Mouse (Mus musculus) CD8-positive naive resting alpha-beta T cell, adult 2 months (primary cell): ENCODE measurements around the gene Mymk.

ENCODE experiments used
- DNase-seq, 2 experiments: peaks; one replicate each; pipeline ENCODE4 v3.0.0; 2022; ENCODE audit warnings: low read depth in 2 of 2, low spot score in 2 of 2

The Mymk gene

GRCm38 (mm10) chr2:27071978-27072377 lies at the start of gene Mymk:
Gene Mymk (minus strand): TSS chr2:27072179.
- DNase-seq, result no peak

DNA sequence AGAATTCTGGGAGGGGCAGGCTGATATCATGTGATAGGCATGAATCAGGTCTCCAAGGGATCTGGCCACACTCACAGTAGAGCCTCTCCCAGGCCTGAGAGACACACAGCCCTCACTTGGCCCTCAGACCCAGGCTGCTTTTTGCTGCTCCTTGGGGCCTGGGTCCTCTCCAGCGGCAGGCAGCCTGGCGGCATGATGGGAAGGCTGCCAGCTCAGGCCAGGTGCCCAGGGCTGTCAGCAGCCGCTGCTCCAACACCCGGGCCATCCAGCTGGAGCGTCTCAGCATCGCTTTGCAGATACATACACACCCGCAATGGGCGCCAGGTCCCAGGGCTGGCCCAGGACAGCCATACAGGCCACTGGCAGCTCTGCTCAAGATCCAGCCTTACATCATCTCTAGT lies 48.3 kb upstream of the Mymk start:
- DNase-seq, result no peak

GRCm38 (mm10) chr2:27119766-27120165 lies 47.8 kb upstream of the Mymk start:
- DNase-seq, result no peak

DNA sequence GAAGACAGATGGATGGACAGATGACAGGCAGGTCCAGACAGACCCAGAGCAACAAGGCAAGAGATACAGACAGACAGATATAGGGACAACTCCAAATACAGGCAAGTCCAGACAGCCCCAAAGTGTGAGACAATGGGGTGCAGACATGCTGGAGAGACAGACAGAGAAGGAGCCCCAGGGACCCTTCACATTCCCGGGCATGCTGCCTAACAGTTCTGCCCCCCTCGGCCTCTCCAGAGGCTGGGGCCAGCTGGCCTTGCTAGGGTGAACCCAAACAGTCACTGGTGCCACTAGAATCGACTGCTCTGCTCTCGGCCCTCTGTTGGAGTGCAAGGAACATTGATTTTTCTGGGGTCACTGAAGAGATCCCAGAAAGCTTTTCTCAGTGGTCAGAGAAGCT lies 46.5 kb upstream of the Mymk start:
- DNase-seq, result no peak

GRCm38 (mm10) chr2:27114169-27114568 lies 42.2 kb upstream of the Mymk start:
- DNase-seq, result no peak

DNA sequence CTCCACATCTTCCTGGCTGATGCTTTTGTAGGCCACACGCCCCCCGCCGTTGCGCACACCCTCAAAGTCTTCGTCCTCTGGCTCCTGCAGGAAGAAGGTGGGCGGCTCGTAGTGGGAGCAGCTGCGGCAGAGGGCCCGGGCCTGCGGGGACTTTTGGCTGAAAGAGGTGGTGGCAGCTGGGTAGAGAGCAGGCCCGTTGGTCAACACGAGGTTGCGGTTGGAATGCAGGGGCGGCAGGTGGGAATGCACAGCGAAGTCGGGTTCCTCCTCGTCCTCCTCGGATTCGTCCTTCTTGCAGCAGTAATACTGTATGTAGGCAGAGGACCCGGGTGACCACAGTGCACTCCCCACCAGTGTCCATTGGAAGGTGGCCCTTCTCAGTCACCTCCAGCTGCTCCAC lies 40.6 kb upstream of the Mymk start:
- DNase-seq, result no peak

DNA sequence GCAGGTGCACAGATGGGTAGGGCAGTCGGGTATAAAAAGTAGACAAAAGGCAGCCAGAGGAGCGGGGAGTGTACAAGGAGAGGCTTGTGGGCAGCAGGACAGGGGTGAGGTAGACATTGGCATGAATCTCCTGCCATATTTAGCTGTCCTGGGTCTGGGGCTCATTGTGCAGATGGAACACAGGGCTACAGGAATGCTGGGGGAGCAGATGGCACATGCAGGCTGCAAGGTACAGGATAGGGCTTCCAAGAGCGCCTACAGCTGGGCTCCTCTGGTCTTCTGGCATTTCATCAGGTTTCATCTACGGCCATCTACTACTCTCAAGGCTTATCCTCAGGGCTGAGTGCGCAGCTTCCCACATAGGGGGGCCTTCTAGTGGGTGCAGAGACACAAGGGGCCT lies 37.1 kb upstream of the Mymk start:
- no peak for DNase-seq

GRCm38 (mm10) chr2:27108144-27108543 lies 36.2 kb upstream of the Mymk start:
- DNase-seq, result no peak

DNA sequence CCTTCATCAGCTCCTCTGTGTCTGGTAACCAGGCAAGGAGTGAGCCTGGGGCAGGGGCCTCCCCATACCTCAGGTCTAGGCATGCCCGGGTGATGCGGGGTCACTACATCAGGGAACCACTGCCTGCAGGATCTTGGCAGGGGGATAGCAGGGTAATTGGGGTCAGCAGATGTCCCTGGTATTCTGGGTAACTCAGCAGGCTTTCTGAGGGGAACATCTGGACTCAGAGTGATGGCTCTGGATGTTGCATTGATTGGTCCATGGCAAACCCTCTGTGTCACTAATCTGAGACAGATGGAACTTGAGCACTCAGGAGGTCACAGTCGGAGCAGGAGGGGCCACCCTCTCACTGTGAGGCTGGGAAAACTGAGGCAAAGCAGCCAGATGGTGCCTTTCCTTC lies 34.8 kb upstream of the Mymk start:
- no peak for DNase-seq

DNA sequence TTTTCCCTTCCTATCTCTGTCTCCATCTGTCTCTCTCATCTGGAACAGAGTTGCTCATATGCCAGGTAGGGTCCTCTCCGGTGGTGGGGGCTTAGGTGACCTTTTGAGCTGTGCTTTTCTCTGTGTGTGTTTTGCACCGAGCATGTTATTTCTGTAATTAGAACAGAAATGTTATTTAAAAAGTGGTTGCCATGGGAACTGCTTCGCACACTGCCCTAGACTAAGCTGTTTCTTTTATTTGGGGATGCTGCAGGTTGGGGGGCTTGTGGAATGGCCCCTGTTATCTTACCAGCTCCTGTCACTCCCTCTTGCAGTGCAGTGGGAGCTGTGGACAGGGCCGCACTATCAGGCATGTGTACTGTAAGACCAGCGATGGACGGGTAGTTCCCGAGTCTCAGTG lies 31.6 kb upstream of the Mymk start:
- DNase-seq, result no peak

GRCm38 (mm10) chr2:27097776-27098175 lies 25.8 kb upstream of the Mymk start:
- DNase-seq, result no peak

DNA sequence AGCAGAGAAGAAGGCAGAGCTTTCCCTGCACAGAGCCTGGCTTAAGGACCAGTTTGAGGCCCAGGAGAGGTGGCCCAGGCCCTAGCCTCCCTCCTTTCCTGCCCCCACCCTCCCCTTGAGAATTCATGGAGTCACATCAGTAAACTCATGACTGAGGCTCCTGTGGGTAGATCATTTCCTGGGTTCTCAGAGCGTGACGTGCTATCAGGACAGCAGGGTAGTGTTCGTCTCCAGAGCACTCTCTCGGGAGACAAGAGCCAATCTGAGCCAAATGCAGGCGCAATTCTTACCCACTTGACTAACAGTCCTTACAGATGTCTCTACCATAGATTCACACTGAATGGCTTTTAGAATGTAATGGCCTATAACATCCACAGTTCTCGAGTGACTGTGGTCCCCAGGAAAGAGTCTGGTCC lies 25.3 kb upstream of the Mymk start:
- no peak for DNase-seq

DNA sequence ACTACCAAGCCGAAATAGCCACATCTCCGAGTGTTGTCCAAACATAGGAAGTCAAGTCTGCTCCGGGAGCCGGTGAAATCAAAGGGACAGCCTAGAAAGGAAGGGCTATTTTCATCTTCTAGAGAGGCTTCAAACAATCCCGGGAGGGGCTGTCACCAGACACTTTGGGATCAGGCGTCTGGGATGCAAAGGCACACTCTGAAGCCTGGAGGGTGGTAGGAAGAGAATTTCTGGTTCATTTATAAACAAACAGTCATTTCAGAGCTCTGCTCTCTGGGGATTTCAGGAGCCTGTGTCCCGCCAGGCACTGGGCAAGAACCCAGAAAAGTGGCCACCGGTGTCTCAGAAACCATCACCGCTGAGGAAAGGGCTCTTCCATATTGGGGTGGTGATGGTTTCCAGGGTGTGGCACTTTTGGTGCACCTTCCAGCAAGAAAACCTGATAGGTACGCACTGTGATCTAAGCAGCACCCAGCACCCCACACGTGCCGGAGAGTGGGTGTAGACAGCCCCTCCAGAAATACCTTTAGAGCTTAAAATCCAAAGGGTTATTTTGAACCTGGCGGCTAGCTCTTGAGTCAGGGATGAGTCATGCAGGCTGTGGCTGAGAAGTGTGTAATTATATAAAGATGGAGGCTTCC lies 24.5 kb upstream of the Mymk start:
- DNase-seq, result no peak

GRCm38 (mm10) chr2:27095178-27095577 lies 23.2 kb upstream of the Mymk start:
- no peak for DNase-seq

DNA sequence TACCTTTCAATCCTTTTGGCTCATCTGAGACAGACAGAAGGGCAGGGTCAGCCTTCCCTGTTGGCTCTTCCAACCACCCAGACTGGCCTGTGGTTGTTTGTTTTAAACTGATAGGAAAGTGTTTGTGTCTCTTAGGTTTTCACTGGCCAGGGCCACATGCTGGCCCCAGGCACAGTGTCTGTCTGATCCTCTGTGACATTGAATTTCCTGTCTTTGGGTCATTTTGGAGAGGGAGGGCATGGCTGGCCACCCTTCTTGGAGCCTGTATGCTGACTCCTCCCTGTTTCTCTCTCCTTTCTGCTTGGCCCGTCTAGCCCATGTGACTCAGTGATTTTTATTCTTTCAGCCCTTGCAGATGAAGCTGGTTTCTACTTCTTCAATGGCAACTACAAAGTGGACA lies 17.3 kb upstream of the Mymk start:
- DNase-seq, result no peak

GRCm38 (mm10) chr2:27088700-27089099 lies 16.7 kb upstream of the Mymk start:
- DNase-seq, result no peak

DNA sequence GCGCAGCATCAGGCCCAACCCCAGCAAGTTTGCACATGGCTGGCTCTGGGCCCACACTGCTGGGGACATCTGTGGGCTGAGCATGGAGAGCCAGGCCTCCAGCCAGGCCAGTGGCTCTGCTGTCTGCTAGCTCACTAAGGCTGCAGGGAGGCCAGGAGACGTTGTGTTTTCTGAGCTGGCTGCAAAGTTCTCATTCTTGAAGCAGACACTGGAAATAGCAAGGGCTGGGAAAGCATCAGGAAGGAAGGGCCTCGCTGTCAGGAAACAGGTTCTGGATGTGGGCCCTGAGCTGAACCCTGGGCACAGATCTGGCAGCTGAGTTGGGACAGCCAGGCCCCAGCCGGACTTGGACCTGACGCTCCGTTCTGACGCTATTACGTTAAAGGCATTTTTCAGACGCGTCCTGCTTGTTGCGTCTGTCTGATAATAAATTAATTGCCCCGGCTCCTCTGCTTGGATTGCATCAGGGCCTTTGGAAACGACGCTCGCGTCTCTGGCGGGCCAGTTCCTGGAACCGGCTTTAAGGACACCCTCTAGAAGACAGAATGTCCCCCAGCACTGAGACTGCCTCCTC lies 16.2 kb upstream of the Mymk start:
- no peak for DNase-seq

- DNase-seq, result no peak
Measured at GRCm38 (mm10) chr2:27087581-27087980, 15.6 kb upstream of the Mymk start.

DNA sequence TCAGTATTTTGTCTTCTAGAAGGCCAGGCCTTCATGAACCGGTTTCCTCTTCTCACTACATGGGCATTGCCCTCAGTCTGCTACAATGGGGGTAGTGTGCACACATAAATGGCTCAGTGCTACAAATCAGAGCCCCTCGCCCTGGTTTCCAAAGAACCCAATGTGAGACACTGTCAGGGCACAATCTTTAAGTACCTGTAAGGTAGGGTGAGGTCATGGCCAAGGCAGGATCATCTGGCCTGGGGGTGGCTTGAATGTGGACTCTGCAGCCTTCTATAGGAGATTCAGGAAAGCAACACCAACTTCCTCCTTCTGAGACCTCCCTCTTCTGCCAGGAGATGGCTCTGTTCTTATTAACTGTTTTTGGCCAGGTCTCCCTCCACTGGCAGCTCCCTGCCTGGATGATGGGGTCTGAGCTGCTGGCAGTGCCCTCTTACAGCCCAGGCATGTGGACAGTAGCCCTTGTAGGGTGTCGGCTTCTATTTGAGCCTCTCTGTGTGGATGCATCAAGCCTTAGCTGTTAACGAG lies 14.6 kb upstream of the Mymk start:
- no peak for DNase-seq

- DNase-seq, result no peak
Measured at GRCm38 (mm10) chr2:27085801-27086200, 13.8 kb upstream of the Mymk start.

DNA sequence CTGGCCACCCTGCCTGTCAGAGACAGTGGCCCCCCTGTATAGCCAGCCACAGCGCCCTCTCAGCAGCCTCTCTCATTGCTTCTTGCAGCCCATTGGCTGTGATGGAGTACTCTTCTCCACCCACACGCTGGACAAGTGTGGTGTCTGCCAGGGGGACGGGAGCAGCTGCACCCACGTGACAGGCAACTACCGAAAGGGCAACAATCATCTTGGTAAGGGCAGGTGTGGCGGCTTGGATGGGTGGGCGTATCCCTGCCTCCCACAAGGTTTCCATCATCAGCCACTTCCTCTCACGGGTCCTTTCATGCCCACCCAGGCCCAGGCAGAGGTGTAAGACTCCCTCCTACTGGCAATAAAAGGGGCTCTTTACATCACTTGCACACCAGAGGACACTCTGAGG lies 13.0 kb upstream of the Mymk start:
- no peak for DNase-seq

DNA sequence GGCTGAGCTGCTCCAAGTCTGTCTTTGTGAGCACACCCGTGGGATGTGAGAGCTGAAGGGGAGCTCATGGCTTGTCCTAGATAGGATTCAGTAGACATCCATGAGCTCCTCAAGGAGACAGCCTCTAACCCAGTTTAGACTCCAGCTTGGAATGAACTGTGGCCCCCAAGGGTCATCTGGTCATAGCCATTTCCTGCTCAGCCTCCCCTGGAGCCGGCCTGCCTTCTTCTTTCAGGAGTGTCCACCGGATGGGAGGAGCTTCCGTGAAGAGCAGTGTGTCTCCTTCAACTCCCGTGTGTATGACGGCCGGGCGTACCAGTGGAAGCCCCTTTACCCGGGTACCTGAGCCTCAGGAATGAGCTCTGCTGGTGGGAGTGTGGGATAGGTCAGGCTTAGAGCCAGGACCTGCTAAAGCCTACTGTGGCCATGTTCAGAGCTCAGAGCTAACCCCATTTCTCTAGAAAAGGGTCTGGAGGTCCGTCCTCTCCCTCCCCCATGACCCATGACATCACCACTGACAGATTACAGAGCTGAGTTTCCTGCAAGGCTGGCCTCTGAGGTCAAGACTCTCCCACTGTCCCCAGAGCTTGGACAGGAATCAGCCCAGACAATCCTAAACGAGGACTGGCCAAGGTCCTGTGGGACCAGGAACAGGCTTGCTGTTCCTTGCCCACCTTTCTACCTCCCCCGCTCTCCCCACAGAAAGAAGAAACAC lies 11.9 kb upstream of the Mymk start:
- DNase-seq, result no peak
